Mouse (Mus musculus) ES-Bruce4 (cell line): ENCODE results near the gene Ccdc113. TPM values are rescaled to one million over a fixed set of nuclear protein-coding genes. Genes with fewer than 3 reads are reported as not detected.
A peak's percentile ranks its signal among the peaks of the same experiment; 100 is the strongest.

Experiments
- H3K27ac ChIP-seq: 2 replicates; pipeline ENCODE4 v1.5.1; 2012; ENCODE audit warnings: low read length, inconsistent platforms; ENCODE audit not compliant: insufficient read depth
- H3K27me3 ChIP-seq: 2 replicates; pipeline ENCODE4 v1.6.1; 2012; ENCODE audit warnings: mild to moderate bottlenecking, low read length, inconsistent platforms; ENCODE audit not compliant: control insufficient read depth, poor library complexity, insufficient read depth, severe bottlenecking
- H3K36me3 ChIP-seq: 2 replicates; pipeline ENCODE4 v1.6.1; 2012; ENCODE audit warnings: inconsistent platforms, mild to moderate bottlenecking, low read length, moderate library complexity; ENCODE audit not compliant: control insufficient read depth, poor library complexity, insufficient read depth, severe bottlenecking
- H3K4me1 ChIP-seq: one replicate; pipeline ENCODE4 v1.8.1; 2011; ENCODE audit warnings: low read length; ENCODE audit not compliant: control insufficient read depth, insufficient read depth
- H3K4me3 ChIP-seq: 2 replicates; pipeline ENCODE4 v1.5.1; 2011; ENCODE audit warnings: low read depth, mild to moderate bottlenecking, low read length
- H3K9ac ChIP-seq: 2 replicates; pipeline ENCODE4 v1.6.1; 2012; ENCODE audit warnings: low read depth, mild to moderate bottlenecking, inconsistent platforms; ENCODE audit not compliant: poor library complexity, severe bottlenecking
- H3K9me3 ChIP-seq: replicated peaks from 2 replicates; pipeline ENCODE4 v1.6.1; 2012; ENCODE audit warnings: mild to moderate bottlenecking, low read length, inconsistent platforms; ENCODE audit not compliant: control insufficient read depth, poor library complexity, insufficient read depth, severe bottlenecking
- CTCF ChIP-seq: IDR thresholded peaks from one replicate; pipeline ENCODE4 v1.8.1; 2011; ENCODE audit warnings: low read depth, low read length
- EP300 ChIP-seq: IDR thresholded peaks from 2 replicates; pipeline ENCODE4 v1.6.1; 2011; ENCODE audit warnings: low read depth, low read length; ENCODE audit not compliant: insufficient read depth
- POLR2A ChIP-seq: IDR thresholded peaks from one replicate; pipeline ENCODE4 v1.8.1; 2011; ENCODE audit warnings: low read length; ENCODE audit not compliant: insufficient read depth
- polyA plus RNA-seq: library from polyadenylated mRNA; stranded (reverse); fragments of >200 nt; gene quantifications from 2 replicates; pipeline ENCODE4 v1.2.4, GENCODE M21; 2011; ENCODE audit warnings: low read depth; ENCODE audit not compliant: missing spikeins, insufficient read depth, insufficient read length

Gene Ccdc113
- polyA plus RNA-seq, 1 experiment = 1.9 TPM

GRCm38 (mm10) chr8:95528194-95528593, 5.7 kb upstream of the Ccdc113 start:
- Histone ChIP-seq H3K4me3 (peak overlapping the region; percentile 16; the same call in 1 of the 2 replicates), H3K9me3 (no peaks in the 10 kb centered on the region), H3K27me3 (no peaks in the 10 kb centered on the region), H3K9ac (0 out of 2 replicates have a peak overlapping the region, but pooled peaks have one; percentile 6), H3K4me1 (peaks cover 5% of the 10 kb centered on the region), H3K27ac (no peak overlapping the region), H3K36me3 (no peaks in the 10 kb centered on the region)
- no peak for TF ChIP-seq CTCF
- TF ChIP-seq EP300 = no peak
- TF ChIP-seq POLR2A = no peak

- H3K27ac ChIP-seq = no peak overlapping the region
- TF ChIP-seq POLR2A (no peak), CTCF (peak; percentile 68)
- H3K4me1 ChIP-seq = peaks cover 5% of the 10 kb centered on the region
- H3K9me3 ChIP-seq = no peaks in the 10 kb centered on the region
- H3K4me3 ChIP-seq = no peak overlapping the region
- H3K9ac ChIP-seq = no peak overlapping the region
- no peaks in the 10 kb centered on the region for H3K36me3 ChIP-seq
- no peaks in the 10 kb centered on the region for H3K27me3 ChIP-seq
These were observed 5.1 kb upstream of the Ccdc113 start for GRCm38 (mm10) chr8:95528750-95529310.

- no peaks in the 10 kb centered on the region for H3K36me3 ChIP-seq
- peaks cover 5% of the 10 kb centered on the region for H3K4me1 ChIP-seq
- H3K4me3 ChIP-seq = no peak overlapping the region
- H3K9ac ChIP-seq = no peak overlapping the region
- H3K9me3 ChIP-seq = no peaks in the 10 kb centered on the region
- no peaks in the 10 kb centered on the region for H3K27me3 ChIP-seq
- no peak overlapping the region for H3K27ac ChIP-seq
- no peak; the same call in 1 of the 2 replicates for TF ChIP-seq EP300
- no peak for TF ChIP-seq POLR2A
- no peak for TF ChIP-seq CTCF
These were observed 1.7 kb upstream of the Ccdc113 start for GRCm38 (mm10) chr8:95532206-95532605.

- TF ChIP-seq EP300 = no peak
- no peak for TF ChIP-seq POLR2A
- TF ChIP-seq CTCF = no peak
- H3K4me1 ChIP-seq = no peaks in the 10 kb centered on the region
- no peak overlapping the region for H3K9ac ChIP-seq
- H3K36me3 ChIP-seq = no peaks in the 10 kb centered on the region
- H3K27ac ChIP-seq = no peak overlapping the region
- H3K27me3 ChIP-seq = no peaks in the 10 kb centered on the region
- no peaks in the 10 kb centered on the region for H3K9me3 ChIP-seq
- H3K4me3 ChIP-seq = no peak overlapping the region
These were observed 5.6 kb downstream of the Ccdc113 start for GRCm38 (mm10) chr8:95539487-95539886.

GRCm38 (mm10) chr8:95542191-95542590, 8.3 kb downstream of the Ccdc113 start:
- H3K36me3 ChIP-seq = no peaks in the 10 kb centered on the region
- no peak for TF ChIP-seq POLR2A
- no peak for TF ChIP-seq CTCF
- TF ChIP-seq EP300 = no peak
- H3K27me3 ChIP-seq = no peaks in the 10 kb centered on the region
- no peak overlapping the region for H3K4me3 ChIP-seq
- H3K9ac ChIP-seq = no peak overlapping the region
- H3K27ac ChIP-seq = no peak overlapping the region
- no peaks in the 10 kb centered on the region for H3K9me3 ChIP-seq
- H3K4me1 ChIP-seq = peaks cover 3% of the 10 kb centered on the region

- no peak for TF ChIP-seq POLR2A
- no peak for TF ChIP-seq EP300
- no peak for TF ChIP-seq CTCF
- H3K27me3 ChIP-seq = no peaks in the 10 kb centered on the region
- peaks cover 5% of the 10 kb centered on the region for H3K4me1 ChIP-seq
- H3K9me3 ChIP-seq = no peaks in the 10 kb centered on the region
- no peak overlapping the region for H3K9ac ChIP-seq
- H3K36me3 ChIP-seq = no peaks in the 10 kb centered on the region
- no peak overlapping the region for H3K4me3 ChIP-seq
- H3K27ac ChIP-seq = no peak overlapping the region
These were observed 9.2 kb downstream of the Ccdc113 start for GRCm38 (mm10) chr8:95543065-95543464.
